Mouse (Mus musculus) CD8-positive naive resting alpha-beta T cell, adult 2 months (primary cell): ENCODE data around the gene Btbd35f7.
"Not testable (repeated sequence)": the region's sequence is repeated elsewhere in the genome, so short reads cannot be mapped to it uniquely, and the experiment has no call there.

Experiments
- DNase-seq, 2 experiments: peaks; one replicate each; pipeline ENCODE4 v3.0.0; 2022; ENCODE audit warnings: low read depth in 2 of 2, low spot score in 2 of 2

The Btbd35f7 gene

GRCm38 (mm10) chrX:5668767-5669166, at the start of gene Btbd35f7:
Gene Btbd35f7 (plus strand): TSS chrX:5669067.
- not testable (repeated sequence) for DNase-seq
